ENCODE assay signal across 26 mouse cellular contexts in the genomic region with DNA sequence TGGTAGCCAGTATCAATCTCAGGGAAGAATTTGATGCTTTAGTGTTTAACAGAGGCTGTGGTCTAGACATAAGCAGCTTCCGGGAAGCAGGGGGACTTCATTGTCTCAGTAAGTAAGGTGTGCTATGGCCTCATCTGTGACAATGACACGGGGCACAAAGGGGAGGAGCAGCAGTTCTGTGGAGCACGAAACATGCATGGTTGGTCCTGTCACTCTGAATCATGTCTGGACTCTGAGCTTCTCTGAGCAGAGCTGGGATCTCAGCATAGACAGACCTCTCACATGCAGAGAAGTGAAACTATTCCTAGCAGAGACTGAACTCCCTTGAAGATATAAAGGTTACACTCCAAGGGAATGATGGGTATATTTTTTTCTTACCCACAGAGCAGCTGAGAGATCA.
"Had no signal": no experiment of that assay in that cellular context is flagged by ENCODE, and none has a peak within 500 bp of the region (broad histone marks: within the 10 kb centered on the region; RNA-seq: fewer than 3 reads in every experiment).

No protein-coding gene starts in this region.

- H3K27ac ChIP-seq: heart, embryonic 13.5 days; heart, embryonic 15.5 days; hindbrain, embryonic 13.5 days; hindbrain, embryonic 15.5 days; hindbrain, postnatal 0 days; kidney, embryonic 15.5 days; kidney, postnatal 0 days; left cerebral cortex, adult 2 months; limb, embryonic 13.5 days; limb, embryonic 15.5 days; liver, embryonic 12.5 days; liver, embryonic 14.5 days had no signal

- H3K27me3 ChIP-seq: heart, embryonic 13.5 days; heart, embryonic 15.5 days; hindbrain, embryonic 13.5 days; hindbrain, embryonic 15.5 days; kidney, embryonic 15.5 days; limb, embryonic 13.5 days; limb, embryonic 15.5 days; liver, embryonic 12.5 days had no signal

- H3K36me3 ChIP-seq: heart, embryonic 13.5 days; heart, embryonic 15.5 days; hindbrain, embryonic 13.5 days; hindbrain, embryonic 15.5 days; kidney, embryonic 15.5 days; limb, embryonic 13.5 days; limb, embryonic 15.5 days; liver, embryonic 12.5 days had no signal

- DNase-seq: gastrocnemius, postnatal 14 days; gastrocnemius, postnatal 36 days; heart, adult 18-20 months; heart, postnatal 14 days; heart, postnatal 36 days; kidney, adult 11 months; kidney, adult 2 months; kidney, adult 9 months; kidney, postnatal 14 days; kidney, postnatal 36 days; layer of hippocampus, adult 9-11 months; layer of hippocampus, postnatal 36 days had no signal

- H3K4me1 ChIP-seq: heart, embryonic 15.5 days; hindbrain, embryonic 13.5 days; hindbrain, embryonic 15.5 days; kidney, embryonic 15.5 days; limb, embryonic 13.5 days; limb, embryonic 15.5 days; liver, embryonic 12.5 days had no signal

- H3K4me3 ChIP-seq: heart, embryonic 13.5 days; heart, embryonic 15.5 days; hindbrain, embryonic 13.5 days; hindbrain, embryonic 15.5 days; kidney, embryonic 15.5 days; left cerebral cortex, adult 2 months; limb, embryonic 13.5 days; limb, embryonic 15.5 days; liver, embryonic 12.5 days had no signal

- H3K9me3 ChIP-seq: heart, embryonic 13.5 days; heart, embryonic 15.5 days; hindbrain, embryonic 13.5 days; hindbrain, embryonic 15.5 days; kidney, embryonic 15.5 days; limb, embryonic 13.5 days; limb, embryonic 15.5 days; liver, embryonic 12.5 days had no signal

- H3K9ac ChIP-seq: heart, embryonic 13.5 days; heart, embryonic 15.5 days; hindbrain, embryonic 13.5 days; hindbrain, embryonic 15.5 days; kidney, embryonic 15.5 days; limb, embryonic 13.5 days; limb, embryonic 15.5 days; liver, embryonic 12.5 days; liver, embryonic 14.5 days had no signal

- H3K4me2 ChIP-seq: heart, embryonic 11.5 days; heart, embryonic 13.5 days; heart, embryonic 15.5 days; hindbrain, embryonic 13.5 days; hindbrain, embryonic 15.5 days; kidney, embryonic 15.5 days; limb, embryonic 13.5 days; limb, embryonic 15.5 days; liver, embryonic 12.5 days had no signal

- ATAC-seq: hindbrain, postnatal 0 days; intestine, embryonic 16.5 days; liver, embryonic 12.5 days had no signal
